Mouse (Mus musculus) naive thymus-derived CD4-positive, alpha-beta T cell, adult 2 months (primary cell): Measurements from ENCODE around the gene H13.

ENCODE experiments used
- DNase-seq: peaks from one replicate; pipeline ENCODE4 v3.0.0-alpha.2; 2011; ENCODE audit warnings: low read depth

Gene H13

DNA sequence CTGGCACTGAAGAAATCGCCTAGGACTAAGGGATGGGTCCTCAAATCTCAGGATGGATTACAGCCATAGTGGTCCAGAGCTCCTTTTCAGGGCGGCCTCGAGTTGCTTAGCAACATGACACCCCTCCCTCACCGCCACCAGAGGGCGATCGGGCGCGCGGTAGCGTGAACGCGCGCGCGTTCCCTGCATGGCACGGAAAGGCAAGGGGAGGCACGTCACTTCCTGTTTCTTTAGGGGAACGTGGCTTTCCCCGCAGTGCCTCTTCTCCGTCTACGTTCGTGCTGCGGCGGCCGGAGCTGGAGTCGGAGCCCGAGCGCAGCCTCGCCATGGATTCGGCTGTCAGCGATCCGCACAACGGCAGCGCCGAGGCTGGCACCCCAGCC, at the start of gene H13:
H13 (plus strand) TSS at position 206 of the 383 bp plus-strand sequence.
- peak; percentile 97 for DNase-seq

DNA sequence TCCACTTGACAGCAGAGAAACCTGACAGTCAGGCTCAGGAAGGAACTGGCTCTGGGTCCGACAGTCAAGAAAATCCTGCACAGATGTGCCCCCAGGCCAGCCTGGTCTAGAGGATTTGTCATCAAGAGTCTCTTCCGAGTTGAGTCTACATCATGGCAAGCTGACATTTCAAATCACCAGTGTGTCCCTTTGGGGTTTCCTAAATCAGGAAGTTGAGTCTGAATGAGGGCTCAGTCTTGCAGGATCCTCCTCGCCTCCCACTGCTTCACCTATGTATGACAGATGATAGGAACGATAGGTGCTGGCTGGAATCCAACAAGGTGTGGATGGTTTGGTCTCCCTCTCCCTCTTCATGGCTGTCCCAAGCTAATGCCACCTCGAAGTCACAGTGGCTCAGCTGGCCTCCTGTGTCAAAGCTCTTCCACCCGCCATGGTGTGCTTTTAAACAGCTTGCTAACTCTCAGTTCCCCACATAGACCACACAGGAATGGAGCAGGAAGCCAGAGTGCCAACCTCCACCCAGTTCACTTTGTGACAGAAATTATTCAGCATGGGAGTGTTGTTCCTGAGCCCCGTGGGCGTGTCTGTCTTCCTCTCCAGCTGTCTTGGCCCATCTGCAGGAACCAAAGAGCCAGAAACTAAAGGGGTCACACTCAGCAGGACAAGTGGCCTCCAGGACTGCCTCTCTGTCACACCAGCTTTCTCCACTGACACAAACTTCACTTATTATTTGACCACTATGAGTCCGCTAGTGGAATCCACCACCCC, 48.7 kb upstream of the H13 start:
- DNase-seq, result no peak

DNA sequence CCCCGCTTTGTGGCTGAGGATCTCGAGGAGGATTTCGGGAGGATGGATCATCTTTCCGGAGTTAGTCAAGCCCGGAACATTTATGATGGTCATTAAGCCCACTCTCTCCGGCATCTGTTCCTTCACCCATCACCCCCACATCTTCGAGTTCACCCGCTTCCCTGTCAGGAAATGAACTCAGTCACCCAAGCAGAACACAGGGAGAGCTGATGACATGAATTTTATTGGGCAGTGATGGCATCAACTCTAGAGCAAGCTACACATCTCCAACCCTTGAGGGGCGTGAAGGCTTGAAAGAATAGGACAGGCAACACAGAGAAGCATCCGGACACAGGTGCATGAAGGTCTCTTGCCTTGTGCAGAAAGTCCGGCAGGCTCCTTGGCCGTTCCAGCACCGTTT, 47.1 kb upstream of the H13 start:
- no peak for DNase-seq

DNA sequence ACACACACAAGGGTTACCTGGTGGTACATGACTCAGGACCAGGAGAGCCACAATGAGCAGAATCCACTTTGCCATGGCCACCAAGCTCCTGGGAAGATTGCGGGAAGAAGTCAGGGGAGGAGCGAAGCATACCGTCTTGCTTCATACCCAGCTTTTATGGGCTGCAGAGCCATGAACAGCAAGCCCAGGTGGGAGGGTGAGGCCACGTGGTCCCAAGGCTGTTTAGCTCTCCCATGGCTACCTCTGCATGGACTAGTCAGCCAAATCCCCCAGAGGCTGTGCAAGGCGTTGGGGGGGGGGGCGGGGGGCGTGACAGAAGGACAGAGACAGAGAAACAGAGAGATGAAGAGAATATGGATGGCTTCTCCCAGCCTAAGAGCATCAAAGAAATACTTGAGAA, 46.3 kb upstream of the H13 start, which contains the start of gene Defb25:
Defb25 (minus strand) TSS at position 101 of the 400 bp plus-strand sequence.
- no peak for DNase-seq

DNA sequence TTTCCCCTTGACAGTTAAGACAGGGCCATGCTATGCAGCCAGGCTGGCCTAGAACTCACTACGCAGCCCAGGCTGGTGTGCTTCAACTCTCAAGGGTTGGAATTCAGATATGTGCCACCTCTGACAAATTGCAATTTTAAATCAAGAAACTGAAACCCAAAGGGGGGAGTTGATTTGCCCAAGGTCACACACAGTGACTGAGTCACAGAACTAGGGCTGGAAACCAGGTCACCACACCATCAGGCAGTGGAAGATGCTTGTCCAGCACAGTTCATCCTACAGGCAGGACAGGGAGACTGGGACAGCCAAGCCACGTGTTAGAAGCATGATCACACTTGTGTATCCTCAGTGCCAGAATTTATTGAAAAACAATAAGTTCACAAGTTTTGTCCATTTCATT, 44.7 kb upstream of the H13 start:
- no peak for DNase-seq

DNA sequence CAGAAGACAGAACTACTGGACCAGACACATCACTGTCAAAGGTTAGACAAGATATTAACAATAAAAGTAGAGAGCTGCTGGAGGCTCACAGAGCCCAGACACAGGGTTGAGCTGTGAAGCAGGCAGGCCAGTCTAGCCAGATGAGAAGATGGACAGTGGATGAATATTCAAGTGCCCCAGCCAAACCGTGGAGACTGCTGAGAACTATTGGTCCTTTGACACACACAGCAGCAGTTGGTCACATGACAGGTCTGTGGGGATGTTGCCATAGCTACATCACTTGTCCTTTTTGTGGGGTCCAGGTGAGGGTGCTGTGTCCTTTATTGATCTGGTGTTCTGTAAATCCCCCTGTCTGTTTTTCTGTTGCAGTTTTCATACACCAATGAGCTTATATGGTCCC, 44.0 kb upstream of the H13 start:
- DNase-seq, result no peak

DNA sequence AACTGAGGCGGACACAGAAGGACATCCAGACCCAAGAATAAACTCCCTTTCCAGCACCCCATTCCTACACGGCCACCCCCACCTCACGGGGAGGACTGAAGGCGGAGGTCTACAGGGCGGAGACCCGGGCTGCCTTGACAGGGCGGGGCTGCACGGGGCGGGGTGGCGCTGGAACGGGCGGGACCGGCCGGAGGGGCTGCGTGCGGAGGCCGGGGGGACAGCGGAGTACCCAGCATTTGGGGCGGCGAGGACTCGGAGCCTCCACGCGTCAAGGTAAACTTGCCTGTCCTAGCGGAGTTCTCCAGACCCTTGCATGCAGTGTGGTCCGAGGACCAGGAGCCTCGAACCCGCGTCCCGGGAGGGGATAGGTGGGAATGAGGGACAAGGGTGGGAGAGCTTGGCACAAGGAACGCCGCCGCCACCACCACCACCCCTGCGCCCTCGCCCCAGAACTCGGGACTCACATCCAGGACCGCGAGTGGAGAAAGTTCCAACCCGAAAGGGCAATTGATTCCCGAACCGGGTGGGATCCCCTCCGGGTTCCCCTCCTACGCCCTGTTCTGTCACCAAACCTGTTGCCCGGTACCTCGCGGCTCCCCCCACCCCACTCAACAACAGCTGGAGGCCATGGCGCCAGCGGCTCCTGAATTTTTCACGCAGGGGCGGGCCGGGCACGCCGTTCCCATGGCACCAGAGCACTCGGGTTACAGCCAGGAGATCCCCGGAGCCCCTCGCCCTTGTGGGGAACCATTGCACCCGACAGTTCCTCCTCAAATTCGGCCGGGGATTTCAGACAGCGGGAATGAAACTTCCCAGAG, 42.3 kb upstream of the H13 start, which contains the start of gene Rem1:
Rem1 (plus strand) TSS at position 178 of the 818 bp plus-strand sequence.
- DNase-seq, result no peak

DNA sequence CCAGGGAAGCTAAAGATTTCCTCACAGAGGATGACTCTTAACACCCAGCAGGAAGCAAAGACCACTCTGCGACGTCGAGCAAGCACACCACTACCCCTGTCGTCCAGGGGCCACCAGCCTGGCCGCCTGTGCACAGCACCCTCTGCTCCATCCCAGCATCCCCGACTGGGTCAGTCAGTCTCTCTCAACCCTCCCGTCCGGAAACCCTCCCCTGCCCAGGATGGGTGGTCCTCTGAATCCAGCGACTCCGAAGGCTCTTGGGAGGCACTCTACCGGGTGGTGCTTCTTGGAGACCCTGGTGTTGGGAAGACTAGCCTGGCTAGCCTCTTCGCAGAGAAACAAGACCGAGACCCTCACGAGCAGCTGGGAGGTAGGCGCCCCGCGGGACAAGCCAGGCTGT, 41.2 kb upstream of the H13 start:
- DNase-seq, result no peak

DNA sequence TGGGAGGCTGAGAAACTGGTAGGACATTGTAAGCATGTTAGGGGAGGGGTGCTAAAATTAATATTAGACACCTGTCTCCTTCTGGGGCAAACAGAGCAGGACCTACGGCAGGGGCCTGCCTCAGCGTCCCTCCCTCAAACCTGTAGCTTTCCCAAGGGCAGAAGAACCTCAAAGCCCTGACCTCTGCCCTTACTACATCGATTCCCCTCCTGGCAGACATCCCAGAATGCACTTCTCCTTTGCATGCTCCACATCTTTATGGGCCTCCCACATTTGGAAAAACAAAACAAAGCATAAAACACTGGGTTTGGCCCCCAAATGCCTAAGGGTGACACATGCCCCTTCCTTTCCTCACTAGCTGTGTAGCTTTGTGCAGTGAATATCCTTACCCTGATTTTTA, 40.0 kb upstream of the H13 start:
- DNase-seq, result no peak

DNA sequence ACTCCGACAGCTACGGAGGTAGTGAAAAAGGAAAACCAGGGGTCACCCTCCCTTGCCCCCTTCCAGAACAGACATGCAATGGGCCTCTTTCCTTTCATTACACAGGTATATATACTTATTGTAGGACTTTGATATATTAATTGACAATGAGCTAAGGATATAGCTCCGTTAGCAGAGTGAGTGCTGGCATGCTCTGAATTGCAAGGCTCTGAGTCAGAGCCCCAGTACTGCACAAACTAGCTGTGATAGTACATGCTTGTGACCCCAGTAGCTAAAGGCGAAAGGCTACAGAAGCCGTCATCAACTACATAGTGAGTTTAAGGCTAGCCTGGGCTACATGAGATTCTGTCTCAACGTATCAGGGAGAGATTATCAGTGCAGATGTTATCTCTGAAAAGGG, 39.4 kb upstream of the H13 start:
- DNase-seq, result no peak

DNA sequence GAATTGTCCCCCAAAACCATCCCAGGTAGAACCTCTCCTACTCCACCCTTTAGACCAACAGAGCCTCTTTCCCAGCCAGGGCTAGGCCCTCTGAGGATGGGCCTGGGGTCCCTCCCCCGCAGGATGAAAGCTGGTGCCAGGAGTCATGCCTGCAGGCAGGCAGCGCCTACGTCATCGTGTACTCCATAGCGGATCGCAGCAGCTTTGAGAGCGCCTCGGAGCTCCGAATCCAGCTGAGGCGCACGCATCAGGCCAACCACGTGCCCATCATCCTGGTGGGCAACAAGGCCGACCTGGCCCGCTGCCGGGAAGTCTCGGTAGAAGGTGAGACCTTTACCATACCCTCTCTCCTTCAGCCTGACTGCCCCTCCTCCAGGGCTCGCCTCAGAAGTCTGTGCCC, 35.9 kb upstream of the H13 start:
- no peak for DNase-seq

DNA sequence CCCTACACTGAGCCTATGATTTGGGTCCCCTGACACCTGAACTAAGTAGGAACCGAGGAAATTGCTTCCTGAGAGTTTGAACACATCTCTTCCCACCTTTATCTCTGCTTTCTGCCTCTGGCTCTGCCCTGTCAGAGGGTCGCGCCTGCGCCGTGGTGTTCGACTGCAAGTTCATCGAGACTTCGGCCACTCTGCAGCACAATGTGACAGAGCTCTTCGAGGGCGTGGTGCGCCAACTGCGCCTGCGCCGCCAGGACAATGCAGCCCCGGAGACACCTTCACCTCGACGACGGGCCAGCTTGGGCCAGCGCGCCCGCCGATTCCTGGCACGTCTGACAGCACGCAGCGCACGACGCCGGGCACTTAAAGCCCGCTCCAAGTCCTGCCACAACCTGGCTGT, 35.0 kb upstream of the H13 start:
- DNase-seq, result no peak

DNA sequence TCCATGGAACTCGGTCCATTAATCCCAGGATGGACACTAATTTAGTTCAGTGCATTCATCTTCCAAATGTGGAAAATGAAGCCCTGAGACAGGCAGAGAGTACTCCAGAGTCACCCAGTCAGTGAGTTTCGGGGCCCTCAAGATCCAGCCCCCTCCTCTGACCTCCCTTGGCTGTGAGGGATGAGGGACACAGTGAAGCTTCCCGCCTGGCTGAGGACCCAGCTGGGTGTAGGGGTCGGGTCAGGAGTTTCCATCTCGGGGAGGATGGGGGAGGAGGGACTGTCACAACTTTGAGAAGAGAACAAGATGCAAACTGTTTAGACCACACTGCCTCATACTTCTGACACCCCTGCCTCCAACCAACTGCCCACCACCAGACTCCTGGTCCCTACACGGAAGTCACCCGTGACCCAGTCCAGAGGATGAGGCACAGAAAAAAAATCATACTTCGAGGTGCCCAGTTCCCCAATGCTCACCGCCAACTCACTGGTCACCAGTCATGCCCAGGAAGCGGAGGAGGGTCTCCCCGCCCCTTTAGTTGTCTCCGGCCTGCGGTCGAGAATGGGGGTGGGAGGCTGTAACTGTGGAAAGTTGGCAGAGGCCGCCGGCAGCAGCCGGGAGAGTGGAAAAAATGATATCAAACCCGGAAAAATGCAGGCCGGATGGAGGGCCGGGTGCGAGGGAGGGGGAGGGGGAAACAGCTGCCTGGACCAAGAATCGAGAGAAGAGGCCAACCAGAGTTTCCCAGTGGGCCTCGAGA, 32.8 kb upstream of the H13 start:
- no peak for DNase-seq

DNA sequence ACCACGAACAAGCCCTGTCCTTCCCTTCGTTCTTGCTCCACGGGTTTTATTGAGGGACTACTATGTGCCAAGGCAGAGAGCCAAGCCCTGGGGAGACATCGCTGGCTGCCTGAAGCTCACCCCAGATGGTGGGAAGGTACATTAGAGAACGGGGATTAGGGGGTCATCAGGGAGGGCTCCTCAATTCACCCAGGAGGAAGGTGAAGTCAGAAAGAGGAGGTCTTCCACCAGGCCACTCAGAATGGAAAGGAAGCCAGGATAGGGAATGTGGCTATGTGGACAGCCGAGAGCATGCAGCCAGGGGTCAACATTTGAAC, 32.3 kb upstream of the H13 start:
- no peak for DNase-seq

DNA sequence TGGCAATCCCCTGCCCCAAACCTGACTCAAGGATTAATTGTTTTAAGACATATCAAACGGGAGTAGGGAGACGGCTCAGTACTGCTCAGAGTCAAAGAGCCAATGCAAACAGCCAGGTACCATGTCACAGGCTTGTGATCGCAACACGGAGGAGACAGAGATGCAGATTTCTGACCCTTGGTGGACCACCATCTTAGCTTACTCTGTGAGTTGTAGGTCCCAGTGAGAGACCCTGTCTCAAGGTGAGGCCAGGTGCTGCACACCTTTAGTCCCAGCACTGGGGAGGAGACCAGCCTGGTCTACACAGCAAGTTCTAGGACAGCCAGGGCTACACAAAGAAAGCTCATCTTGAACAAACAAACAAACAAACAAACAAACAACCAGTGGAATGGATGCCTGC, 31.9 kb upstream of the H13 start:
- no peak for DNase-seq

DNA sequence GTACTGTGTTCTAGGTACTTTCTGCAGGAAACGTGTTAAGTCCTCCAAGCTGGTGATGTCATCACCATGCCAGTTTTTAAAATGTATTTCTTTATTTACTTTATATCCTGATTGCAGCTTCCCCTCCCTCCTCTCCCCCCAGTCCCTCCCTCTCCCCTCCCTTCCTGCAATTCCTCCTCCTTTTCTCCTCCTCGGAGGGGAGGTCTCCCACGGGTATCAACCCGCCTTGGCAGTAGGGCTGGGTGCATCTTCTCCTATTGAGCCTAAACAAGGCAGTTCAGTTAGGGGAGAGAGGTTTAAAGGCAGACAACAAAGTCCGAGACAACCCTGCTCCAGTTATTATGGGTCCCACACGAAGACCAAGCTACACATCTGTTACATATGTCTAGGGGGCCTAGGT, 30.4 kb upstream of the H13 start:
- no peak for DNase-seq

DNA sequence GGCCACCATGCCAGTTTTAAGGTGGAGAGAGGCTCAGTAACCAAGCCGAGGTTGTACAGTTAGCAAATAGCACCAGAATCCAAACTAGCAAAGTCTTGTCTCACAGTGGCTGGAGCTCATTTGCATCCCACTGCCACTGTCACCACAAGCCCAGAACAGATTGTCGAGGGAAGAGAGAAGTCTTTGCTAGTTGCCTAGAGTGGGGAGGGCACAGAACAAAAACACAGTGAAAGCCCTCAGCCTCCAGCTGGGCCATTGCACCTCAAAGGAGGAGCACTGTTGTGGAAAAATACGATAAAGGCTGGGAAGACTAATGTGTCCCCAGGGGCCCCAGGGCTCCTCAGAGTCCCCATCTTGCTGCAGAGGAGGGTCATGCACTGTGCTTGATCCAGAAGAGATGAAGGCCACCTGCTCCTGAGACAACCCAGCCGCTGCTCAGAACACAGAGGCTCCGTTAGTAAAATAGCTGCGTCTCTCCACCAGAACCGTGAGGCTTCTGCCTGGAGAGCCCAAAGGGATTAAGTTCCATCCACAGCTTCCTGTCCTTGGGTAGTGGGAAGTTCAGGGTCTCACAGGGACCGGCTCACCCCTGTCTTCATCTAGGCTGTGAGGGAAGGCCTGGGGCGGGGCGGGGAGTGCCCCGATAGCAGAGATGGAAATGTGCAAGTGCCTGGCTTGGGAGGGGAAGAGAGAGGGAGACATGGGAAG, 29.7 kb upstream of the H13 start:
- DNase-seq, result no peak

DNA sequence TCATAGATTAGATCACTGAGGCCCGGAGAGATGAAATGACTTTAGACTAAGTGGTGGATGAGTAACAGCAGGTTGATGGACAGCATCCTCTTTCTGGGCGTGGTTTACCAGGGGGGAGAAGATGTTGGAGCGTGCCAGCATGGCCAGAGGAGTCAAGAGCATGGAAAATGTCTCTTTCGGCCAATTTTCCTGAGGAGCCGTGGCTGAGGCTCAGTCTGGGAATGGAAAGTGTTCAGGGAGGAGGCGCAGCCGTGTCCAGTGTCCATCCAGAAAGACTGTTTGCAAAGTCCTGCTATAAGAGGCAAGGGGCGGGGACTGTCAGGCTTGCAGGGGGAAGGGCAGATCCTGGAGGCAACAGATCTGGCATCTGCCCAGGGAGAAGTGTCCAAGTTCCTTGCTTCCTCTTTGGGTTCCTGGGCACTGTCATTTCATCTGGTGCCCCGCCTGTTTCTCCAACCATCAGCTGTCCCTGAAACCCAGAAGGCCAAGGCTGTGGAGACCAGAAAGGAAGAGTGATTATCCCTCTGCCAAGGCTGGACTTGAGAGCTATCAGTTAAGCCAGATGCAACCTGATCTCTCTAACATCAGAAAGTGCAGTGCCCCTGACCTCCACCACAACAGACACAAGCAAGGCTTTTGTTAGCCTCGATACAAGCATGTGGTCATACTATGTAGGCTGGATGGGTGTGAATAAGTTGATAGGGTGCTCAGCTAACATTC, 16.2 kb upstream of the H13 start:
- no peak for DNase-seq

DNA sequence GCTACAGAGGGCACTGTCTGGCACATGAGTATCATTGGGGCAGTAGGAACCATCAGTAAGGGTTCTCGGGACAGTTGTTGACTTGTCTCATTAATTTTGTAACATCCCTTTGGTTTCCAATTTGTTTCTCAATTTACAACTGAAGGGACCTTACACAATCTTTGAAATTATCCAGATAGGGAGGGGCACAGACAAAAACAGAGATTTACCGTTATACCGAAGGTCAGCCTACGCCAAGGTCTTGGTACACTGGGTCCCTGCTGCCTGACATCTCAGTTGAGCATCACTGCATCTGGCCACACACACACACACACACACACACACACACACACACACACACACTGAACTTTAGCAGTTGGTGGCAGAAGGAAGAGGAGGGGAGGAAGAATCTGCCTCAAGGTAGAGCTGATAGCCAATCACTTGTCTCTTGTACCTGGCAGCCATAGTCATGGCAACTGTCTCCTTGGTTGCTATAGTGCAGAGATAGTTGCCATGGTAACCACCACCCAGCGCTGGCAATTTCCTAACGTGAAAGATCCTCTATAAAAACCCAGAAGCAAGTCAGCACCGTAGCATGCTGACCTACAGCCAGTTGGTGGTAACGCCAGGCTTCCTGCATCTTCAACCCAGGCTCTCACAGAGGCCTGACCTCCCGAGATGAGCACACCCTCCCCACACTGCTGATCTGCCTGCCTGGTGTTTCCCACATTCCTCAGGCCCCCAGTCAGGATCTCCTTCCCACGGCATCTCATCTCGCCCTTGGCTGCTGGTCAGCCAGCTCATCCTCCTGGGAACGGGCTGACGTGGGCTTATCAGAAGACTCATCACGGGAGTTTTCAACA, 15.2 kb upstream of the H13 start:
- no peak for DNase-seq

DNA sequence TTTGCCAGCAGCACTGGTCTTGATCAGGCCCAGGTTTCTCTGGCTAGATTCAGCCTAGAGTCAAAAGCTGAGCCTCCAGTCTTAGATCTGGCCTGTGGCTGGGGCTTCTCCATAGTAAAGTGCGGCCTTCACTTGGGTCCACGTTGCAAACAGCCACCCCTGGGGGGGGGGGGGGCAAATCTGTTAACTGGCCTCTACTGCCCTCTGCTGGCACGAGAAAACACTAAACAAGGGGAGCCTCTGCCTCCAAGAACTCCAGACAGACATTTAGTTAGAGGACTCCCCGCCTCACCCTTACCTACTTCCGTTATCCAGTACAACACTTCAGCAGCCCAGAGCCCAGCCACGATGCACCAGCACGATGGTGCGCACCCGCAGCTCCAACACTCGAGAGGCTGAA, 11.9 kb upstream of the H13 start:
- peak; percentile 43 for DNase-seq

DNA sequence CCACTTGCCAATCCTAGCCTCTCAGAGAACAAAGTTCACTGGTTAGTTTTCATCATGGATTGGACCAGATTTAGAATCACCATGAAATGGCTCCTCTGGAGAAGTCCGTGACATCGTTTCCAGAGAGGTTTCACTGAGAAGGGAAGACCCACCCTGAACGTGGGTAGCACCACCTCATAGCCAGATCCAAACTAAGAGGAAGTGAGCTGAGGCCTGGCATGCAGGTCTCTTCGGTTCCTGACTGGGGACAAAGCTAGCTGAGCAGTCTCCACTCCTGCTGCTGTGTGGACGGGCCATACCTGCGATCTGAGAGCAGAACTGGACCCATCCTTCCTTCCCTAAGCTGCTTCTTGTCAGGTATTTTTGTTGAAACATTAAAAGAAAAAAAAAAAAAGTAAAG, 8.1 kb upstream of the H13 start:
- no peak for DNase-seq
